Mouse (Mus musculus) kidney, embryonic 15.5 days (tissue): Measurements from ENCODE around the gene Mkrn2. TPM values are rescaled to one million over a fixed set of nuclear protein-coding genes. Genes with fewer than 3 reads are reported as not detected.
"Not testable (repeated sequence)": the region's sequence is repeated elsewhere in the genome, so short reads cannot be mapped to it uniquely, and the experiment has no call there.

Source experiments
- ATAC-seq: fragments of 200-750 bp; cut with Nextera tagmentation; replicated peaks from 2 replicates; pipeline ENCODE4 v1.8.0; 2017; ENCODE audit warnings: moderate TSS enrichment; ENCODE audit not compliant: low FRiP score
- H3K27ac ChIP-seq: fragments of 300-500 bp; sonication (generic); 2 replicates; pipeline ENCODE4 v1.5.1; 2015; ENCODE audit warnings: mild to moderate bottlenecking, inconsistent platforms
- H3K27me3 ChIP-seq: fragments of 300-500 bp; sonication (generic); 2 replicates; pipeline ENCODE4 v1.6.1; 2015; ENCODE audit warnings: inconsistent platforms
- H3K36me3 ChIP-seq: fragments of 300-500 bp; sonication (generic); 2 replicates; pipeline ENCODE4 v1.6.1; 2015; ENCODE audit warnings: inconsistent platforms
- H3K4me1 ChIP-seq: fragments of 300-500 bp; sonication (generic); 2 replicates; pipeline ENCODE4 v1.6.1; 2015; ENCODE audit warnings: inconsistent platforms
- H3K4me2 ChIP-seq: fragments of 300-500 bp; sonication (generic); 2 replicates; pipeline ENCODE4 v1.6.1; 2015; ENCODE audit warnings: moderate library complexity, mild to moderate bottlenecking, inconsistent platforms
- H3K4me3 ChIP-seq: fragments of 300-500 bp; sonication (generic); replicated peaks from 2 replicates; pipeline ENCODE4 v1.5.1; 2015; ENCODE audit warnings: mild to moderate bottlenecking, inconsistent platforms
- H3K9ac ChIP-seq: fragments of 300-500 bp; sonication (generic); 2 replicates; pipeline ENCODE4 v1.6.1; 2015; ENCODE audit warnings: mild to moderate bottlenecking, inconsistent platforms
- H3K9me3 ChIP-seq: fragments of 300-500 bp; sonication (generic); replicated peaks from 2 replicates; pipeline ENCODE4 v1.6.1; 2016; ENCODE audit warnings: inconsistent platforms
- WGBS: fragments of 180-500 bp; shearing (Covaris S2); methylation state at CpG from one replicate; pipeline ENCODE4 v1.1.7; 2015; ENCODE audit warnings: mixed read lengths; 5-methylcytosine and 5-hydroxymethylcytosine counted together
- polyA plus RNA-seq: library from polyadenylated mRNA; unstranded; fragments of >200 nt; fragmentation: Nextera tagmentation; extraction: Ambion mirVana; gene quantifications from 2 replicates; pipeline ENCODE4 v1.2.1, GENCODE M21; 2015

Mkrn2 gene
- polyA plus RNA-seq, 1 experiment from 2014 or later, result 28.2 TPM

- H3K9me3 ChIP-seq, result no peaks in the 10 kb centered on the region
- no peak overlapping the region for H3K4me2 ChIP-seq
- no peak overlapping the region for H3K27ac ChIP-seq
- H3K4me1 ChIP-seq, result no peaks in the 10 kb centered on the region
- peaks cover 98% of the 10 kb centered on the region for H3K36me3 ChIP-seq
- H3K4me3 ChIP-seq, result no peak overlapping the region
- no peak for ATAC-seq
- no peaks in the 10 kb centered on the region for H3K27me3 ChIP-seq
- no peak overlapping the region for H3K9ac ChIP-seq
- 88% methylated on average over 3 of the region's 3 CpGs for WGBS
Measured at GRCm38 (mm10) chr6:115615983-115616382, 14.3 kb downstream of the Mkrn2 start.

- Histone ChIP-seq H3K36me3 (peaks cover 99% of the 10 kb centered on the region), H3K4me3 (no peak overlapping the region), H3K4me2 (no peak overlapping the region), H3K27me3 (no peaks in the 10 kb centered on the region), H3K27ac (no peak overlapping the region), H3K9me3 (no peaks in the 10 kb centered on the region), H3K4me1 (no peaks in the 10 kb centered on the region), H3K9ac (no peak overlapping the region)
- 72% methylated on average over 10 of the region's 10 CpGs for WGBS
- 0 out of 2 replicates have a peak, but pooled peaks have one; percentile 36 for ATAC-seq
Measured at GRCm38 (mm10) chr6:115619818-115620217, 18.1 kb downstream of the Mkrn2 start.

GRCm38 (mm10) chr6:115620942-115621341 lies 19.2 kb downstream of the Mkrn2 start:
- H3K9ac ChIP-seq, result no peak overlapping the region
- H3K4me3 ChIP-seq, result no peak overlapping the region
- H3K9me3 ChIP-seq, result no peaks in the 10 kb centered on the region
- peaks cover 99% of the 10 kb centered on the region for H3K36me3 ChIP-seq
- no peak overlapping the region for H3K4me2 ChIP-seq
- H3K27me3 ChIP-seq, result no peaks in the 10 kb centered on the region
- no peak overlapping the region for H3K27ac ChIP-seq
- no peak for ATAC-seq
- WGBS, result 29% methylated on average over 1 of the region's 1 CpGs
- no peaks in the 10 kb centered on the region for H3K4me1 ChIP-seq

GRCm38 (mm10) chr6:115626121-115626520 lies 24.4 kb downstream of the Mkrn2 start:
- Histone ChIP-seq H3K9ac (no peak overlapping the region), H3K4me3 (no peak overlapping the region), H3K4me1 (no peaks in the 10 kb centered on the region), H3K27ac (no peak overlapping the region), H3K36me3 (peaks cover 95% of the 10 kb centered on the region), H3K9me3 (no peaks in the 10 kb centered on the region), H3K4me2 (no peak overlapping the region), H3K27me3 (no peaks in the 10 kb centered on the region)
- ATAC-seq, result no peak
- 90% methylated on average over 5 of the region's 5 CpGs for WGBS

- no peak overlapping the region for H3K9ac ChIP-seq
- no peaks in the 10 kb centered on the region for H3K27me3 ChIP-seq
- no peak overlapping the region for H3K27ac ChIP-seq
- no peak overlapping the region for H3K4me2 ChIP-seq
- no peaks in the 10 kb centered on the region for H3K4me1 ChIP-seq
- 83% methylated on average over 3 of the region's 3 CpGs for WGBS
- H3K36me3 ChIP-seq, result peaks cover 95% of the 10 kb centered on the region
- H3K4me3 ChIP-seq, result no peak overlapping the region
- ATAC-seq, result no peak
- H3K9me3 ChIP-seq, result no peaks in the 10 kb centered on the region
Measured at GRCm38 (mm10) chr6:115631056-115631795, 29.5 kb downstream of the Mkrn2 start.

- no peaks in the 10 kb centered on the region for H3K9me3 ChIP-seq
- no peak for ATAC-seq
- no peaks in the 10 kb centered on the region for H3K27me3 ChIP-seq
- no peaks in the 10 kb centered on the region for H3K4me1 ChIP-seq
- H3K4me3 ChIP-seq, result no peak overlapping the region
- WGBS, result 92% methylated on average over 2 of the region's 2 CpGs
- no peak overlapping the region for H3K4me2 ChIP-seq
- H3K36me3 ChIP-seq, result peaks cover 95% of the 10 kb centered on the region
- no peak overlapping the region for H3K27ac ChIP-seq
- no peak overlapping the region for H3K9ac ChIP-seq
Measured at GRCm38 (mm10) chr6:115634015-115634414, 32.3 kb downstream of the Mkrn2 start.

- H3K4me1 ChIP-seq, H3K9ac ChIP-seq, H3K27me3 ChIP-seq, H3K4me3 ChIP-seq, H3K9me3 ChIP-seq, ATAC-seq, H3K27ac ChIP-seq, H3K4me2 ChIP-seq: not testable (repeated sequence)
- 94% methylated on average over 7 of the region's 7 CpGs for WGBS
- peaks cover 85% of the 10 kb centered on the region for H3K36me3 ChIP-seq
Measured at GRCm38 (mm10) chr6:115638188-115638587, 36.5 kb downstream of the Mkrn2 start.

GRCm38 (mm10) chr6:115643315-115643714 lies 41.6 kb downstream of the Mkrn2 start:
- Histone ChIP-seq H3K9me3 (no peaks in the 10 kb centered on the region), H3K36me3 (peaks cover 49% of the 10 kb centered on the region), H3K9ac (no peak overlapping the region), H3K4me2 (no peak overlapping the region), H3K4me3 (no peak overlapping the region), H3K4me1 (no peaks in the 10 kb centered on the region; the same call in 1 of the 2 replicates), H3K27me3 (no peaks in the 10 kb centered on the region), H3K27ac (no peak overlapping the region)
- 77% methylated on average over 1 of the region's 1 CpGs for WGBS
- ATAC-seq, result no peak

- Histone ChIP-seq H3K27me3 (no peaks in the 10 kb centered on the region), H3K27ac (no peak overlapping the region), H3K9me3 (no peaks in the 10 kb centered on the region), H3K4me1 (peaks cover 26% of the 10 kb centered on the region), H3K36me3 (no peaks in the 10 kb centered on the region), H3K9ac (no peak overlapping the region), H3K4me3 (no peak overlapping the region), H3K4me2 (no peak overlapping the region)
- 70% methylated on average over 1 of the region's 1 CpGs for WGBS
- no peak for ATAC-seq
Measured at GRCm38 (mm10) chr6:115649792-115650365, 48.2 kb downstream of the Mkrn2 start.

GRCm38 (mm10) chr6:115650476-115651427 lies 49.0 kb downstream of the Mkrn2 start:
- Histone ChIP-seq H3K4me2 (no peak overlapping the region), H3K36me3 (no peaks in the 10 kb centered on the region), H3K9ac (no peak overlapping the region), H3K9me3 (no peaks in the 10 kb centered on the region), H3K4me1 (peaks cover 26% of the 10 kb centered on the region), H3K4me3 (no peak overlapping the region), H3K27me3 (no peaks in the 10 kb centered on the region), H3K27ac (peak overlapping the region; percentile 73)
- ATAC-seq, result peak; percentile 73
- WGBS, result 26% methylated on average over 5 of the region's 5 CpGs

GRCm38 (mm10) chr6:115651719-115652118 lies 50.0 kb downstream of the Mkrn2 start:
- peaks cover 26% of the 10 kb centered on the region for H3K4me1 ChIP-seq
- no peak overlapping the region for H3K4me2 ChIP-seq
- H3K36me3 ChIP-seq, result no peaks in the 10 kb centered on the region
- peak overlapping the region; percentile 22; the same call in 1 of the 2 replicates for H3K27ac ChIP-seq
- H3K27me3 ChIP-seq, result no peaks in the 10 kb centered on the region
- no peak overlapping the region for H3K9ac ChIP-seq
- H3K9me3 ChIP-seq, result no peaks in the 10 kb centered on the region
- H3K4me3 ChIP-seq, result no peak overlapping the region
- ATAC-seq, result 0 out of 2 replicates have a peak, but pooled peaks have one; percentile 55

- Histone ChIP-seq H3K36me3 (no peaks in the 10 kb centered on the region), H3K9ac (no peak overlapping the region), H3K4me2 (no peak overlapping the region), H3K4me3 (no peak overlapping the region), H3K9me3 (no peaks in the 10 kb centered on the region), H3K27me3 (no peaks in the 10 kb centered on the region), H3K27ac (no peak overlapping the region), H3K4me1 (peaks cover 34% of the 10 kb centered on the region)
- no peak for ATAC-seq
- 34% methylated on average over 2 of the region's 2 CpGs for WGBS
Measured at GRCm38 (mm10) chr6:115653939-115654338, 52.2 kb downstream of the Mkrn2 start.
